Mouse (Mus musculus) heart, adult 11 months (tissue): Measurements from ENCODE around the gene Cd2bp2.

Source experiments
- DNase-seq: peaks from one replicate; pipeline ENCODE4 v3.0.0; 2022

Gene Cd2bp2

DNA sequence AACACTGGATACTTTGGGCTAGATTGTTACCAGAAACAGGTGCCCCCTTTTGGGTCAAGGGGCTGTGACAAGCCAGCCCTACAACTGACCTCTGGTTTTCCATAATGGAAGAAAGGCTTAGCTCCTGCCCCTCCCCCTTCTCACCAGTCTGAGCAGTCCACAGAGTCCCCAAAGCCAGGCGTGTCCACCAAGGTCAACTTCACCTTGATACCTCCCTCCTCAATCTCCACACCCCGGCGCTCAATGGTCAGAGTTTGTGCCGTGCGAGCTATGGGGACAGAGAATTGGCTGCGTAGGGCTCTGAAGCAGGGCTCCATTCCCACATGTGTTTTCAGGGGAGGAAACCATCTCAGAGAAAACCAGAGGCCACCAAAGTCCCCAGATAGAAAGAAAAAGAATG lies 21.6 kb upstream of the Cd2bp2 start:
- DNase-seq, result peak; percentile 81

- no peak for DNase-seq
These were observed 20.5 kb upstream of the Cd2bp2 start for GRCm38 (mm10) chr7:127216307-127216706.

GRCm38 (mm10) chr7:127214981-127215871 lies 19.4 kb upstream of the Cd2bp2 start:
- peak; percentile 96 for DNase-seq

DNA sequence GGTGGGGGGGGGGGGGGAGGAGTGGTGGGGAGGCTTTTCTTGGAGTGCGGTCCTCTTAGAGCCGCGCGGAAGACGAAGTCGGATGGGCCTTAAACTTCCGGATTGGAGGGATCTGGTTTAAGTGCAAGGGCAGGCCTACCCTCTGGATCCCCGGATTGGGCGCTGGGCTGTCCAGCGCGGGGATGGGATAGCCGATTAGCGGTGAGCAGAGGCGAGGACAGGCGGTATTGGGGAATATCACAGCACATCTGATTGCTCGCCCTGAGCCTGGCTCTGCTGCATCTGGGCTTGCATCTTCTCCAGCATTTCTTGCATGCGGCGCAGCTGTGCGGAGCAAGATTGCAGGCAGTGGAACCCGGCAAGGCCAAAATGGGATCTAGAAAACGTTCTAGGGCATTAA lies 18.7 kb upstream of the Cd2bp2 start:
- DNase-seq, result peak; percentile 94

DNA sequence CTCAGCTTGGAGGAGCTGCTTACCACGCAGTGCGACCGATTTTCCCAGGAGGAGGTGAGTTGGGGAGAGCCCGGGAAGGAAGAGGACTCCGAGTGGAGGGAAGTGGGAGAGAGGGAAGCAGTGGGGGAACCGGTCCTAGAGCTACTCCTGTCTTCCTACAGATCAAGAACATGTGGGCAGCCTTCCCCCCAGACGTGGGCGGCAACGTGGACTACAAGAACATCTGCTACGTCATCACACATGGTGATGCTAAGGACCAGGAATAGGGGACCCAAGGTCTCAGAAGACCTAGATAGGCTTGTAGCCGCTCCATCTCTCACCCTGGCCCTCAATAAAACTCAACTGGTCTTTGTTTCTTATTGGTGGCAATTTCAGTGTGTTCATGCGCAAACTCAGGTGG lies 18.1 kb upstream of the Cd2bp2 start:
- no peak for DNase-seq

- no peak for DNase-seq
These were observed 17.6 kb upstream of the Cd2bp2 start for GRCm38 (mm10) chr7:127213485-127213884.

GRCm38 (mm10) chr7:127212432-127213250 lies 16.8 kb upstream of the Cd2bp2 start:
- peak; percentile 89 for DNase-seq

GRCm38 (mm10) chr7:127211014-127211745 lies 15.3 kb upstream of the Cd2bp2 start:
- DNase-seq, result peak; percentile 84

GRCm38 (mm10) chr7:127210266-127210665 lies 14.4 kb upstream of the Cd2bp2 start:
- peak; percentile 91 for DNase-seq

DNA sequence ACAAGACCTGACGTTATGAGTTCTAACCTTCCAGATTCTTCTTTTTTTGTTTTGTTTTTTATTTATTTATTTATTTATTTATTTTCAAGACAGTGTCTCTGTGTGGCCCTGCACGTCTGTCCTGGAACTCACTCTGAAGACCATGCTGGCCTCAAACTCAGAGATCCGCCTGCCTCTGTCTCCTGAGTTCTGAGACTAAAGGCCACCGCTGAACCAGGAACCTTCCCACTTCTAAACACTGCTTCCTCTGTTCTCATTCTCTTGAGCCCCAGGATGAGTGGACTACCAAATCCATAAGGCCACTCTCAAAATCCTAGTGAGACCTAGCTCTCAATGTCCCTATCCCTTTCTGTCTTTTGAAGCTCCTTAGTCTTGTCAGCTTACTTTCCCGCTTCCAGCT lies 14.0 kb upstream of the Cd2bp2 start:
- peak; percentile 89 for DNase-seq

DNA sequence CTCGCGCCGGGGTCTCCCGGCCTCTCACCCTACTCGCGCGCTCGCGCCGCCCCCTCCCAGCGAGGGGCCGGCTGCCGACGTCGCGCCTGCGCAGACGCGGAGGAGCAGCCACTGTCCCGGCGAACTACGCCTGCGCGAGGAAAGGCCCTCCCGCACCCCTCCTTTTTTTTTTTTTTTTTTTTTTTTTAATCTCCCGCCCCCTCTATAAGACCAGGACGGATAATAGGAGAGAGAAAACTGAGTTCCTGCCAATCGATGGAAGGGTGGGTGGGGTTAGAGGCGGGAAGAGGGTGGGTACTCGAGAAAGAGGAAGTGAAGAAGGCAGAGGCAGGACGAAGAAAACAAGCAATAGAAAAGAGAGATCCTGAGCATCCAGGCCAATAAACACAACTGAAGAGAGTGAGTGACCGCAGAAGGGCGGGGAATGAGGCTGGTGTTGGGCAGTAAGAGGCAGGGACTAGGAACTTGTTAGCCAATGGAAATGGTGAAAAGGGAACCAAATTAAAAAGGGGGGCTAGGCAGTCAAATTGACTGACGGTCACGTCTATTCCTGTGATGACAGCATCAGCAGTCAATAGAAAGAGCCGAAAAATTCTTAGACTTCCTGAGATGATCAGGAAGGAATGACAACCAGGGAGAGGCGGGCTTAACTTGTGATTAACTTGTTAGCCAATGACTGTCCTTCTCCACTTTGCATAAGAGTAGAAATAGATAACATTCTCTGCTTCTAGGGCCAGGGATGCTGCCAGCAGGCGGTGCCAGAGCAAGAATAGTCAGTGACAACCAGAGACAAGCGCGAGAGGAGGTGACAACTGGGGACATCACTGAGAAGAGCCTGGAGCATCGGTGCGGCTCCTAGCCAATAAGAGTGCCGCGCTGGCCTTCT lies 12.9 kb upstream of the Cd2bp2 start, which contains the start of gene Mylpf:
TSS of gene Mylpf (plus strand) at position 338 of the 886 bp plus-strand sequence.
- DNase-seq, result peak; percentile 100

- no peak for DNase-seq
These were observed 12.4 kb upstream of the Cd2bp2 start, which contains the start of gene Tbc1d10b for GRCm38 (mm10) chr7:127208295-127208552. Gene Tbc1d10b, minus strand, starts transcription at chr7:127208468.

DNA sequence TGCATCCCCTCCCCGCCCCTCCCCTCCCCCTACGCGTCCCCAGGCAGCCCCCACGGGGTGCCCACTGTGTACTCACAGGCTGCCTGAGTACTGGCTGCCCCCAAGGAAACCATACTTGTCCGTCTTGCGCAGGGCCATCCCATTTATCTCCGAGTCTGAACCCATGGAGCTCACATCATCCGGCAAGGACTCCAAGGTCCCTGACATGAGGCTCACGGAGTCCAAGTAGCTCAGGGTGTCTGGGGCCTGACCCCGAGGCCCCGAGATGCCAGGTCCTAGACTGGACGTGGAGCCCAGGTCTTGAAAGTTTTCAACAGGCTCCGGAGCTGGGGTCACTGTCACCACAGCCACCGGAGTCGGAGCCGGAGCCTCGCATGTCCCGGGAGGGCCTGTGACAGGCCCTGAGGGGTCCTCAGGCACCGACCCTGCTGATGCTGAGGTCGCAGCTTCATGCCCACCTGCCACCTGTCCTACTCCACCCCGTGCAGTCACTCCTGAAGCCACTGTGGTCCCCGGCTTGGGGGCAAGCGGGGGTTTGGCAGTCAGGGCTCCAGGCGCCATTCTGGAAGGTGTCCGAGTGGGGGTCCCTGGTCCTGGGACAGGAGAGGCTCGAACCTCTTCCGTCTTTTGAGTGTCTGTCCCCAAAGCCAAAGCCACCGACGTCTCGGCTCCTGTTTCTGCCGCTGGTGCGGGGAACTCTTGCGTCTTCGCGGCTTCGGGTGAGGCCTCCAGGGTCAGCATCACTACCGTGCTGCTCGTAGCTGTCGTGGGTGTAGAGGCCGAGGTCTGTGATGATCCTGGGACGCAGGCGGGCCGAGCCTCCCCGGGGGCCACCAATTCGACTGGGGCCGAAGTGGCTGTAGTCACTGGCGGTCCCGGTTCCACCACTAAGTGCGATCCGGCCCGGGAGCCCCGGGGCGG lies 11.8 kb upstream of the Cd2bp2 start:
- DNase-seq, result peak; percentile 96

GRCm38 (mm10) chr7:127206606-127207005 lies 10.8 kb upstream of the Cd2bp2 start:
- peak; percentile 93 for DNase-seq

DNA sequence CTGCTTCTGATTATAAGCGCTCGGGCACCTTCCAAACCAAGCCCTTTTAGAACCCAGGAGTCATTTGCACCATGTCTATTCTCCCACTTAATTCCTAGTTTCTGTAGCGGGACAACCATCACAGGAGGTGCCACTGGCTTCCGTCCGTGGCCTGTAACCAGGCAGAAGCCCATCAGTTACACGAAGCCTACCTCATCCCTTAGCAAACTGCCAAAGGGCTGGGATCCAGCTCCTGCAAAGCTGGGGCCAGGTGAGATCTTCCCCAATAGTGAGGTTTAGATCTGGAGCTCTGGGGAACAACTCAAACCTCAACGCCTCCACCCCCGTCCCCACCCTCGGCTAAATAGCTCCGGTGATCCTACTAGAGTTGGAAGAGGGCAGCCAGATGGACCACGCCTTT lies 634 bp upstream of the Cd2bp2 start:
- no peak for DNase-seq

DNA sequence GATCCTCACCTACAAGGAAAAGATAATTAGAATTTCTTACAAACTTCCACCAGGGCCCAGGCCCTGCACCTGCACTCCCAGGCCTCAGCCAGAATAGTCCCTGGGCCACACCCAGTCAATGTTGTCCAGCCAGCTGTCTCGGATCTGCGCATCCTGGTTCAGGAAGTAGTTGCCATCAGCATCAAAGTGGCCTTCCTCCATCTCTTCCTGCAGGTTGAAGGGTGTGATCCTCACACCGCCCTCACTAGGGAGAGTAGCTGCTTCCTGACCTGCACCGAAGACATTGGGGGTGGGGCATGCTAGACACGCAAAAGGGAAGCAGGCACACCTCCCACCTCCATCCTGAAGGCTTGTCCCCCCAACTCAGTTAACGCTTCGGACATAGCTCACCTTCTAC lies 1.2 kb downstream of the Cd2bp2 start:
- no peak for DNase-seq

DNA sequence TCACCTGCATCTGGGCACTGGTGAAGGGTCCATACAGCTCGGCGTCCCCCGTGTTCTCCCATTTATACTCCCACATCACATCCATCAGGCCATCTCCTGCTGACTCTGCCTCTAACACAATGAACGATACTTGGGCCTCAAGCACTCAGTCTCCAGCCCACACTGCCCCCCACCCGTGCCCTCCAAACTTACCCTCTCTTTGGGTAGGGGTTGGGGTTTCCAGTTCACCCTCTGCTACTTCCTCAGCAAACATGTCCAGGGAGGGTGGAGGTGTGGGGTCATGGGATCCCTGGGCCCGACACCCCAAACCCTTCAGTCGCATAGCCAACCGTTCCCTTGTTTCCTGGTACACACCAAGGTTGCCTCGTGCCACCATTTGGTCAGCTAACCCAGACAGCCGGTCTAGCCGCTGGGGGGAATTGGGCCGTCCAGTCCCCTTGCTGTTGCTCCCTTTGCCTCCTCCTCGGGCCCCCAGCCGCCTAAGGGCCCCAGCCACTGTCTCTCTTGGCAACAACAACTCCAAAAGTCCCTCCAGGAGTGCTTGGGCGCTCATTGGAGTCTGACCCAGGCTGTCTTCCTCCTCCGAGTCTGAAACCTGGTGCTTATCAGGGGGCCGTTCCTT lies 1.7 kb downstream of the Cd2bp2 start:
- DNase-seq, result peak; percentile 91

DNA sequence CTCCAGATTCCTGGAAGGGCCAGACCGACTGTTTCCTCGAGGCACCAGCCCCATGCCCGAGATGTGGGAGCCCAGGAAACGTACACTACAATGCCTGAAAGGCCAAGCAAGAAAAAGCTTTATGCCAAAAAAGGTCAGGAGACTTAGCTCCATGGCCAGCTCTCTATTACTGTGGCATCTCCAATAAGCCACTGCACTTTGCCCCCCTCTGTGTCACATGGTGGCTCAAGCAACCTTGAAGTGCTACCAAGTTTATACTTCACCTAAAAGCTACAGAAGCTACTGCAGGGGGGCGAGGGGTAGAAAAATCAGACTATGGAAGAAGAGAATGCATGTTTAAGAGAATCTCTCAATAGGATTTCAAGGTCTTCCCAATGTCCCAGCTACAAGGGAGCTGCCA lies 2.9 kb downstream of the Cd2bp2 start:
- DNase-seq, result no peak

DNA sequence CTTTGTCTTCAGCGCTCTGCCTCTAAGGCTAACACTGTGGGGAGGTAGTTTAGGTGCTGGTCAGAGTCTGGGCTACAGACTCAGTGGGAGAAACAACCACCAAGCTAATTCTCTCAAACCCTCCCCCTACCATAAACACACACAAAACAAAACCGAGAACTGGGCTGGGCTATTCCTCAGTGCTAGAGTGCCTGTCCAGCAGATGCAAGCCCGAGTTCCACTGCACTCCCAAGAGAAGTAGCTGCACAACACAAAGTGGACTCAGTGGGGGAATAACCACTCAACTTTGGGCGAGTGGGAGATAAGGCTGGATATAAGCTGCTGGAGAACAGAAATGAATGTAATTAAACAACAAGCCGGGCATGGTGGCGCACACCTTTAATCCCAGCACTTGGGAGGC lies 5.2 kb downstream of the Cd2bp2 start:
- DNase-seq, result no peak
